Mouse (Mus musculus) inflammation-experienced regulatory T-cells, adult 6 months (primary cell): ENCODE data around the gene Dgcr2. TPM values are rescaled to one million over a fixed set of nuclear protein-coding genes. Genes with fewer than 3 reads are reported as not detected.

Experiments used
- ATAC-seq: one replicate; pipeline ENCODE4 v1.8.0; 2017
- polyA plus RNA-seq, 3 experiments: library from polyadenylated mRNA; unstranded; fragments of 100-300 nt; shearing (Covaris generic); gene quantifications; one replicate each; pipeline ENCODE4 v1.2.1; 2017

Gene Dgcr2
- polyA plus RNA-seq, 3 experiments from 2014 or later, result 16.4 to 21.8 (median 19.9) TPM

DNA sequence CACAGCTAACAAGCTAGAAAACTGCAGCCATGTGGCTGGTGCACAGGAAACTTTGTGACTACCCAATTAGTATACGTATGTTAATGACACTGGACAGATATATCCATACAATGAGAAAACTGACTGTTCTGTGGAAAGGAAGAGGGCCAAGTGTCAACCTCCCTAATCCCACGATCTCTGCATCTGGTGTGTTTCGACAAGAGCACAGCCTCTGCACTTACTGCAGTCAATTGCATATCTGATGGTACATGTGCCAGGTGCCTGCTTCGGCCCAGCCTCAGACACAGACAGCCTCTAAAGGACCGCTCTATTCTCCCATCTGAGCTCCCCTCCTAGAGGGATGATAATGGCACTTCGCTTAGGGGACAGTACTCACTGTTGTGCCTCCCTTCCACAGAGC, 49.9 kb downstream of the Dgcr2 start:
- no peak for ATAC-seq

DNA sequence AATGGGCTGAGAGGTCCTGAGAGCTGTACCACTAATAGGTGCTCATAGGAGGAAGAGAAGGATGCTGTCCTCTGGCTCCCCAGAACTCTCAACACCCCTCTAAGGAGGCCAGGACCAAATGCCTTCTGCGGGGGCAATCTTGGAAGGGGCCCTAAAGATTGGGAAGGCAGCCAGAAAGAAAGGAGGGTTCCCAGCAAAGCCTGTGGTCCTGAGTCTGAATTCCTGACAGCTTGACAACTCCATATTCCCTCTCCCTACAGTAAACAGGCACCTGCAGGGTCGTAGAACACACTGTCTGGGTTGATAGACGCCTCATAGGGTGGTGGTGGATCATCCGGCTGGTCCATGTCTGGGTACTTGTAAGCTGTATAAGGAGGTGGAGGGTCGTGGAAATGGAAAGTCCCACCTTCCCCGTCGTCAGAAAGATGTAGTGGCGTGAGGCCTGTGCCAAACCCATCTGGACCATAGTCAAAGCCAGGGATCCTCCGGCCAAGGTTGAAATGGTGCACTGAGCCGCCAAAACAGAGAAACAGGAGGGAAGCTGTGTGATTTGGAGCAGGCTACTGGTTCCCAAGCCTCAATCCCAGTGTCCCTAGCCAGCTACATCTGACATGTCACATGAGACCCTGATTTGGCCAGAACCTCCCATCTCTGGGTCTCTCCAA, 54.5 kb downstream of the Dgcr2 start:
- no peak for ATAC-seq

DNA sequence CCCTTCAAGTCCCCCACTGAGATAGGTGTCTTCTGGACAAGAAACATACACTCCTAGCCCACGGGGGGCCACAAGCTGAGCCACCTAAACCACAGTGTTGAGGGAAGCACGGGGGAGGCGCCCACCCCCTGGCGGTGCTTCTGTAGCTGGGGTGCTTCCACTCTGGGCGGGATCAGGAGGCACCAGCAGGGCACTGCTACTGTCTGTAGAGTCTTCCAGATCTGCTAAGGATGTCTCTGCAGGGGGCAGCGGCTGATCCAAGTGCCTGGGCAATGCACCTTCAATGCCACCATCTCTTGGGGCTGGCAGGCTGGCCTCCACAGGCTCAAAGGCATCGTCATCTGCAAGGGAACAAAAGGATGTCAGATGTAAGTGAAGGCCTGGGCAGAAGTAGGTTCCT, 55.9 kb downstream of the Dgcr2 start:
- no peak for ATAC-seq

DNA sequence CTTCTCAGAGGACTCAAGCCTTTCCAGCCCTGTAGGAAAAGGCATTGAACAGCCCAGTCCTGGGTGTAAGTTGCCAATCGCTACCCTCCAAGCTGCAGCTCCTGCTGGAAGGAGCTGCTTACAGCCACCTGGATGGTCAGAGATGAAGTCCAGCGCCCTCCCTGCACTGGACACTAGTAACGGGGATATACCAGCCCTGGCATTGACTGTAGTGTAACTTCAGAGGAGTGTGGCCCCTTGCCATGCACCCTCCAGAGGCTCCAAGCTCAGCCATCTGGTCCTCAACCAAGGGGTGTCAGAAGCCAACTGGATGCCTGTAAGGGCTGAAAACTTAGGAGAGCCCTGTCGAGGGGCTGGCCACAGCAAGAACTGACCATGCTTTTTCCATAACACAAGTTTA, 58.4 kb downstream of the Dgcr2 start:
- no peak for ATAC-seq

DNA sequence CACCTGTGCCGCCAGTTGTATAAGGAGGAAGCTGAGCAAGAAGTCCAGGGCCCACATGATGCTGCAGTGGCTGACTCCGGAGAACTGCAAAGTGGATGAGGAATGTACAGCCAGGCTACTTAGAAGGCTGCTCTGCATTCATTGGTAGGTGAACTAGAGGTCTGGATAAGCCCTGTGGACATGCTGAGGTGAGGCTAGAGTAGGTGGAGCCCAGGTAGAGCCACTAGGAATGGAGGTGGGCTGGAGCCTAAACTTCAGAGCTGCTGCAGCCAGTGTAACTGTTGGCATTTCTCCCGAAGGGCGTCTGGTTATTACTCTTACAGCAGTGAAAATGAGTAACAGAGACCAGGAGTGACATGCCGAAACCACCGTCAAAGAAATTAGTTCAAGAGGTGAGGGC, 60.3 kb downstream of the Dgcr2 start, which contains the start of gene Car15:
TSS of gene Car15 (minus strand) at position 314 of the 400 bp plus-strand sequence.
- ATAC-seq, result no peak

DNA sequence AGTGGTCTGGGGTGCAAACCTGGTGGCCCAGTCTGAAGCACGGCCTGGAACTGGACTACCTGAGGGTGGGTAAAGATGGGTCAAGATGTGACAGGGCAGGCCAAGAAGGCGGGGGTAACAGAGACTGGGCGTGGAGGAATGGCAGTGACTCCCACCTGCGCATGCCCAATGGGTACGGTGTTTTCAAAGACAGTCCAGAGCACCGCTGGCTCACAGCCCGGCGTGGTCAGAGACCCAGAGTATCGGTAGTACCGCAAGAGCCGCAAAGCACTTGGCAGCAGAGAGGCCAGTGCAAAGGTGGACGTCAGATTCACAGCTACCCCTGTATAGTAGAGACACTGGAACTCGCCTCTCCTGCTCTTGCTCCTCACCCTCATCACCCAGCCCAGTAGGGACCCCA, 62.9 kb downstream of the Dgcr2 start:
- ATAC-seq, result no peak

DNA sequence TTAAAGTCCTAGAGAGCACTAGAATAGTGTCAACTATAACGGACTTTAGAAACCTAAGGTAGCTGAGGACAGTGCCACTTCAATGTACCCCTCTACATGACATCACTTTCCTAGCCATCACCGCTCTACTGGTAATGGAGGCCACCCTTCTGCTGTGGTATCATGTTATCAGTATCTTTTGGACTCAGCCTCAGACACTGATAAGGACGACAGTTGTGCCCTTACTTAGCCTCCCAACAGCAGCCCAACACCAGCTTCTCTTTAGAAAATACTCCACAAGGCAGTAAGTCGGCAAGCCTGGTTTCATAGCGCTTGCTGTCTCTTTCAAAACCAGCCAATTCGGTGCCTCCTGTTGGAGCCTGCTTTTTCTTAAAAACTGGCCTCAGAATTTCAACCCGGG, 63.8 kb downstream of the Dgcr2 start:
- no peak for ATAC-seq

DNA sequence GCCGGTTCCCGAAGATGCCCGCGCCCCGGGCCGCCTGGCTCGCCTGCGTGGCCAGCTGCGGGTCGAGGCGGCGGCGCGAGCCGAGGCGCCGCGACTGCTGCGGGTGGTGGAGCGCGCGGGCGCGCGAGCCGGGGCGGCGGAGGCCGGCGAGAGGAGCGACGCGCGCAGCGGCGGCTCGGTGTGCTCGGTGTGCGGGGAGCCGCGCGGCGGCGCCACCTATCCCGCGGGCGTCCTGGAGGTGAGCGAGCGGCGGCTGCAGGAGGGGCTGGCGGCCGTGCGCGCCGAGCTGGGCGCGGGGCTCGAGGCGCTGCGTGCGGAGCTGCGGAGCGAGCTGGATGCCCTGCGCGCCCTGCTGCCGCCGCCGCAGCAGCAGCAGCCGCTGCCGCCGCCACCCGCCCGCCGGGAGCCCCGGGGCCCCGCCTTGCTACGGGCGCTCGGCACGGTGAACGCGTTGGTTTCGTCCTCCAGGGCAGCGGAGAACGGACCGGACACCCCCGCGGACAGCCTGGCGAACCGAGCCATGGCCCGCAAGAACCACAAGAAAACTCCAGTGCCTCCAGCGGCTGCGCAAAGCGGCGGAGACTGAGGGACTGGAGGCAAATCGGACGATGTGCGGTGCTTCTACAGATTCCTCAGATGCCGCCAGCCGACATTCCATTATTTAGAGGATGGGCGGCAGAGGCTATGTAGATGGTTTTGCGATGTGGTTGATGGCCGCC, 64.5 kb downstream of the Dgcr2 start:
- ATAC-seq, result no peak

DNA sequence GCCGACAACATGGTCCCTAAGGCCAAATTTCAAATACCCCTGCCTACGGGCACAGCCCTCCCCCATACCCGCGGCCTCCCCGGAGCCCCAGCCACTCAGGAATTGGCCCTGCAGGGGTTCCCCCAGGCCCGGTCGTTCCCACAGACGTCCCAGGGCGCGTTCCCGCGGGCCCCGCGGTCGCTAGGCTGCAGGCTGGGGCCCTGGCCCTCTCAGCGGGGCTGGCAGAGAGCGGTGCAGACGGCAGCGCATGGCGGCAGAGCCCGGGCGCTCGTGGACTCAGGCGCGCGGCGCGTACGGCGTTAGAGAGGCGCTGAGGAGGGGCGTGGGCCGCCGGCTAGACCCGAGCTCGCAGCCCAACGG, 65.1 kb downstream of the Dgcr2 start:
- ATAC-seq, result no peak

DNA sequence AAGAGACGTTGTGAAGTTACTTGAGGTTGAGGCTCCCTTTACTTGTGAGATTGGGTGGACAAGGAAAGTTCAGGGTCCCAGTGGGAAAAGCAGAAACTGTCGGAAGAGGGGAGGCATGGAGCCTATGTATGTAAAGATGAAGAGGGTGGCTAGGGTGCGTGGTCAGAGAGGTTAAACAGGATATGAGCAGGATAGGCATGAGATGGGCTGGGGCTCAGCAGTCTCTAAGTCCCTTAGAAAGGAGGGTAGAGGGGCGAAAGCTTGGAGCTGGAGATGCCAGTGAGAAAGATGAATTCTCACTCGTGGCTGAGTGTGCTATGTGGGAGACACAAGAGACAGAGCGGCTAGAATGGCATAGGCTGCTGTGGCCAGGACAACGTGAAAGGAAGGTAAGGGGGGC, 65.5 kb downstream of the Dgcr2 start, which contains the start of gene B830017H08Rik:
TSS of gene B830017H08Rik (plus strand) at position 301 of the 400 bp plus-strand sequence.
- no peak for ATAC-seq

DNA sequence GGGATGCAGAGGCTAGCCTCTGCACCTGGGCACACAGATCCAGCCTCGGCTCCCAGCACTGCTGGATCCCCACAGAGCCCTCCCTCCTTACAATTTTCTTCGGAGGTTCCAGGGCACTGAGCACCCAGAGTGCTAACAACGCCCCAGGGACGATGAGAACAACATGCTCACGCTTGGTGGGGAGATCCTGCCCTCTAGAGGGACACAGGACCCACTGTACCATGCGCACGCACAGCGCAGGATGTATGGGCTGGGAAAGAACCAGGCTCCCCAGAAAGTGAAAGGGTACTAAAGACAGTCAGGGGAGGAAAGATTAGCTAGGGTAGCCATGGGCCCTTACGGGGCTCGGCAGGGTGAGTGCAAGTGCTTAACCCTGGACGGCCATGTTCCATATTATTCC, 66.6 kb downstream of the Dgcr2 start:
- no peak for ATAC-seq

DNA sequence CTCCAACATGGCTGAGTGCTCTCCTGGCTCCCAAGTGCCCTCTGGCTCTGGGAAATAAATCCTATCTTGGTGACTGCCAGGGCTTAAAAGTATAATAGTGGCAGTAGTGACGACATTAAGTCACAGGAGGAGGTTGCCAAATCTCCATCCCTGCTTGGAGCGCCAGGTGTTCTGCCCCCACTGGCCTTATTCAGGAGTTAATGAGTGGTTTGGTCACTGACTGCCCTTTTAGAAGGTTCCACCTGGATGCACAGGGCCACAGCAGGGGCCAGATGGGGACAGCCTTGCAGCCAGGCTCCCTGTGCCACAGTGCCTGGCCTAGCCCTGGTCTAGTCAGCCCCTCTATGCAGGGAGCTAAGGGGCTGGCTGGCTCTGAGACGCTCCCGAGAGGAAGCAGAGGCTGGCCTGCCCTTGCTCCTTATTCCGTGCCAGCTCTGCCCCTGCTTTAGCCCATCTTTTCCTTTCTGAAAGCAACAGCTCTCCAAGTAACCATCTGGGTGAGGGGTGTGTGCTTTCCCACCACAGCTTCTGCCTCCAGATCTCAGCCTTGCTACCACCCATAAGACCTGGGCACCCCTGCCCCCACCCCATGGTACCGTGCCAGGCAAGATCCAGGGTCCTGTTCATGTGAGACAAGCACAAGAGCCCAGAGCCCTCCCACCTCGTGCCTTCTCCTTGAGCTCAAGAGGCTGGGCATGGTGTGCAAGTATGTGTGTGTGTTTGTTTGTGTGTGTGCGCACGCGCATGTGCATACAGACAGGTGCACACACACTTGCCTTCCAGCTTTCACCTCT, 67.8 kb downstream of the Dgcr2 start:
- no peak for ATAC-seq

DNA sequence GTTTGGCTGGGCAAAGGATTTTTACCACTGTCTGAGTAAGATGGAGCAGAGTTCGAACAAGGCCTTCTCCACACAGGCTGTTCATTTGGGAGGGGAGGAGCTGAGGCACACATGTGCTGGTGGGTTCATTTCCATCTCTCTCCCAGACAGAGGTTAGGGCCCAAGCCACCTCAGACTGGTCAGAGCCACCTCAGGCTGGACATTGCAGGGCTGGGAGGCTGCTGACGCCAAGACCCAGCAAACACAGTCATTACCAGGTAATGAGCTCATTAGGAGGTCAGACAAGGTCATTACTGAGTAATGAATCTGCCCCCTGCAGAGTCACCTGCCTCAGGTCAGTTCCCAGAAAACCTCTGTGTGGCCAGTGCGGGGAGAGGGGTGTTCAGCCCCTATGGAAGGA, 69.5 kb downstream of the Dgcr2 start:
- ATAC-seq, result no peak

DNA sequence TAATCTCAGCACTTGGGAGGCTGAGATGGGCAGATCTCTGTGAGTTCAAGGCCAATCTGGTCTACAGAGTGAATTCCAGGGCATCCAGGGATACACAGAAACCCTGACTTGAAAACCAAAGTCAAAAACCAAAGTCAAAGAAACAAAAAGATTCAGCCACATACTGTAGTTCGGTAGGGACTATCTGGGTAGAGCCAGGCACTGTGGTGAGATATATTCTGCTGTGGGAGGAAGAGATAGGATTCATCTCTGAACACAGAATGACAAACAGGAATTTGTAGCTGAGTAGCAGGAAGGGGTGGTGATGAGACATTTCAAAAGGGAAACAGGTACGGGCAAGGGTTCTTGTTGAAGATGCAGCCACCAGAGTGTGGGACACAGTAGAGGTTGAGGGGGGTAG, 70.1 kb downstream of the Dgcr2 start:
- no peak for ATAC-seq

DNA sequence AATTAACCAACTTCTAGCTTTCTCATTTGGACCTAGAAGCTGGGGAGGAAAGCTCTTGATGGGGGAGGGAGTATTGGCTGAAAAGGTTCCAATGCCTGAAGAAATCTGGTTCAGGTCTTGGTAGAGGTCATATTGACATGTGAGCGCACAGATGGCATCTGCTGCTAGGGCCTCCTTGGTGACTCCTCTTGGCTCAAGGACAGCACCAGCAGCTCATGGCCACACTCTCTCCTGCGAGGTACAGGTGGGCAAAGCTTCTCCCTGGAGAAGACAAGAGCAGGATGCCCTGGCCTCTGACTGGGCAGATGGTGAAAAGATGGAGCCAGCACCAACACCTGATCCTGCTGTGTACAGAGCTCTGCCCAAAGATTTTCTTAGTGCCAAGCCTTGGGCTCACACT, 71.9 kb downstream of the Dgcr2 start:
- ATAC-seq, result no peak

DNA sequence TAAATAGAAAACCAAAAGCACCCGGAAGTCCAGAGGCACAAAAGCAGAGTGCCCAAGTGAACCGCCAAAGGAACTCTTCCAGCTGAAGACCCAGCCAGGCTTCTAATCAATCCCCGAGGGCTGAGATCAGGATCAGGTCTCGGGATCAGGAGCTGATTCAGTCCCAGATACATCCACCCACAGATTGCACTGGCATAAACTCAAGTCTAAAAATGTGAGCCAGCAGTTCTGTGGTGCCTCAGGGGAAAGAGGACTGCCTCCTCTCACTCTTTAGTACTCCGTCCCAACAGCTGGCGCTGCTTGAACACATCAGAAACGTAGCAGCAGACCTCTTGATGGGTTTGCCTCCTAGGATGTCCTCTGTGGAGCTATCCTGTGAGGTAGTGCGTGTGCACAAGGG, 81.8 kb downstream of the Dgcr2 start:
- no peak for ATAC-seq

DNA sequence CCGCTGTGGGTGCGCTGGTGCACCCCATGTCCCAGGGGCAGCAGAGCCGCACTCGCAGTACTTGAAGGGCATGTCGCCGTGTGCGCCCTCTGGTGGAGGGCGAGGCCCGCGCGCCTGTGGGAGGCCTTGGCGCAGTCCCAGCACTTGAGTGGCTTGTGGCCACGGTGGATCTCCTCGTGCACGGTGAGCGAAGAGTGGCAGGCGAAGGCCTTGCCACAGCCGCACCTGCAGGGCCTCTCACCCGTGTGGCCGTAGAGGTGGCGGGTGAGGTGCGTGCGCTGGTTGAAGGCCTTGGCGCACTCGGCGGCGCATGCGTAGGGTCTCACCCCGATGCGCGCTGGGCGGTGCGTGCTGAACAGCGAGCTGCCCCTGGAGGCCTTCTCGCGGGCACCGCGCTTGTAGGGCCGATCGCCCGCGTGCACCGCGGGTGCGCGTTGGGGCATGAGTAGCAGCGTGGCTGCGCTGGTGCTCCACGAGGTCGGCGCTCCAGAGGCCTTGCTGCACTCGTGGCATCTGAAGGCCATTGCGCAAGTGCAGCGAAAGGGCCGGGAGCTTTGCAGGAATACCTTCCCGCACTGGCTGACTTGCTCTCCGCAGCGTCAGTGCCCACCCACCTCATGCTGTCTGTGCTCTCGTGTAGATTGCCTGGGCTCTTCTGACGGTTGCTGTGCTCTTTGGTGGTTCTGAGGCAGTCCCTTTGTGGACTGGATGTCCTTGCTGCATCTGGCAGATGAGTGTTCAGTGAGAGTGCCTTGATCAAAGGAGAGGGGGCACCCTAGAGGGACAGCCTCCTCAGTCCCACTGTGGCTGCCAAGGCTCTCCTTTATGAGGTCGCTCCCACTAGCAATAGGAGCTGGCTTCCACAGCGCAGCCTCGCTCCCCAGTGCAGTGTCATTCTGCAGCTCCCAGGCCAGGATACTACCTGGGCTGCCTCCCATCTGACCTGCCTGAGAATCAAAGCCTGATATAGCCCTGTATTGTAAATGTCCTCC, 82.7 kb downstream of the Dgcr2 start:
- ATAC-seq, result peak; percentile 84

DNA sequence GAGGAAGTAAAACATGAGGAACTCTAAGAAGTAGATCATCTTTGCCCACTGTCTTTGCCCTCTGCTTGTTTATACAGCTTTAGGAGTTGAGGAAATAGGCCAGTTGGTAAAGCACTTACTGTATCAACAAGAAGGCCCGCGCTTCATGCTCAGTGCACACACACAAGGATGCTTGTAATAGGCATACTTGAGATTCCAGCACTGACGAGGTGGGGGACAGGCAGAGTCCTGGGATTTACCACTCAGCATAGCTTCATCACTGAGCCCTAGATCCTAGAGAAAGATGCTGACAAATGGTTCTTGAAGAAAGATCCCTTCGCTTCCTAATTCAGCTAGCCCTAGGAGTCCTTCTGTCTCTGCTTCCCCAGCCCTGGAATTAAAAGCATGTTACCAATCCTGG, 85.2 kb downstream of the Dgcr2 start:
- ATAC-seq, result no peak

DNA sequence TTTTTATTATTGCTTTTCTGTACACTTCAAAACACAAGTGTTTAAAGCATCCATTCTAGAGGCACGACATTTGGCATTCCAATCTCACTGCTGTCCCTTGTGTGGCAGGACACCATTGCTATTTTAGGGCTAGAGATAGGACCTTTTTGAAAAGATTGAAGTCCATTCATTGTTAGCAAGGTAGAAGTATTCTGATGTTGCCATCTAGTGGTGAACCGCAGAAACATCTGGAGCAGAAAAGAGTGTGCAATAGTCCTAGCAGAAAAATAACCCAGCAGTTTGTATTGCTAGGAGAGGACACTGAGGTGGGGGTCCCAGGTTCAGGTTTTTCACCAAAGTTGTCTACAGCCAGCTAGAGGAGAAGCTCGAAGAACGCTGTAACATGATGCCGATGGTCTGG, 86.2 kb downstream of the Dgcr2 start:
- ATAC-seq, result peak; percentile 33

DNA sequence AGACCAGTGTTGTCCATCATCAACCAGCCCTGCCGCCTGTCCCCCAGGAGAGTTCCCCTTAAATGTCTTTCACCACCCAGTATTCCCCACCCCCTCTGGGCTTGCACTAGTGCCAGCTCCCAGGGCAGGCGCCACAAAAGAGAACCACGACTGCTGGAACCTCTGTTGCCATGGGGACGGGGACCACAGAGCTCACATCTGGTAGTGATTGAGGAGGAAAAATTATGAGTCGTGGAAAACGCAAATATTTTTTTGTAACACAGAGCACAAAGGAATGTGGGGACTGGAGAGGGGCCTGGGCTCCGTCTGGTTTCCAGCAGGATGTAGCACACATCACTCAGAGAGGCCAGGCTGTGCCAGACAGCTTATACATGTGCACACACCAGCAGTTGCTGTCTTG, 88.7 kb downstream of the Dgcr2 start:
- ATAC-seq, result no peak

DNA sequence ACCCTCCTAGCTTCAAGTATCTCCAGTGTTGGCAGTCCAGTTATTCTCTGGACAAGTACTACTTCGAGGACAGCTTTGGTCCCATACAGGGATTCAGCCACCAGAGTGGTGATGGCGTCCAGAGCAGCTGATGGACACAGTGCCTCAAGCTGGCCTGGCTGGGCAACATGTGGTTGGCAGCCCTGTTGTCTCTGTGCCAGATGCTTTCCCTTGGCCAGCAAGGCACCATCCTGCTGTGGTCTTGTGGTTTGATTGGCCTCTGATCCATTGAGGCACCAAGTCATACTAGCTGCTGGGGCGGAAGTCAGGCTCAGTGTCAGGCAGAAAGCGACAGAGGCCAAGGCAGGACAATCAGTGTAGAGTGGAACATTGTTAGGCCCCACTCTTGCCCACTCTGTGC, 89.2 kb downstream of the Dgcr2 start:
- no peak for ATAC-seq
